Mouse (Mus musculus) adrenal gland, adult 2 months (tissue): ENCODE measurements around the gene Plxnc1. TPM values are rescaled to one million over a fixed set of nuclear protein-coding genes. Genes with fewer than 3 reads are reported as not detected.
A peak's percentile ranks its signal among the peaks of the same experiment; 100 is the strongest.

ENCODE experiments used
- DNase-seq: peaks from one replicate; pipeline ENCODE4 v3.0.0; 2021
- long read RNA-seq: library from polyadenylated mRNA; stranded (forward); transcript quantifications from one replicate; pipeline ENCODE4 v2.0.0, GENCODE M21; 2021
- polyA plus RNA-seq: library from polyadenylated mRNA; depleted of rRNA; stranded (reverse); fragments of >200 nt; gene quantifications from 2 replicates; pipeline ENCODE4 v1.2.3, GENCODE M21; 2012; rRNA removed
- total RNA-seq, 2 experiments: library from RNA; stranded (reverse); gene quantifications; 2 replicates each; pipeline ENCODE4 v1.2.3; 2021

Gene Plxnc1
- total RNA-seq = 1 to 10 TPM; 2.4 to 8.0 TPM
- 1.0 and 1.1 TPM in 2 replicates for polyA plus RNA-seq
- long read RNA-seq, full-length matches to known transcripts = 1 of 3 reads
- long read RNA-seq, partial matches to known transcripts = 0 of 3 reads
- long read RNA-seq, other reads (novel, unspliced or antisense) = 2 of 3 reads

DNA sequence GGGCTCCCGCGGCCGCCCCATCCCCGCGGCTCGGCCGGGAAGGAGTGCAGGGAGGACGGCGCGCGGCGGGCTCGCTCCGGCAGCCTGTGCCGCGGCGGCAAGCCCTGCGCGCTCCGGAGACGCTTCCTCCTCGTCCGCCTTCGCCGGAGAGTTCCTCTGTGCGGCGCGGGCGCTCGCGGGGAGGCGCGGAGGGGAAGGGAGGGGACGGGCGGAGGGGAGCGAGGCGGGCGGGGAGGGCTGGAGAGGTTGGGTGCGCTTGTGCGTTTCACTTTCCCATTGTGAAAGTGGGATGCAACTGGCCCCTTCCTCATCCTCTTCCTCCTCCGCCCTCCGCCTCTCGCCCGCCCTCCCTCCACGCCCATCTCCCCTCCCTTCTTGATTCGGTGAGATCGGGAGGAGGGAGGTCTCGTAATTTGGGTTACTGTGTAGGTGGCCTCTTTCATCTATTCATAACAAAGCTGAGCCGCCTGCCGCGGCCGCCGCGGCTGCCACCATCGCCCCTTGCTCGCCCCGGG, at the start of gene Plxnc1:
Gene Plxnc1 (minus strand): TSS at position 145 of the 515 bp plus-strand sequence.
- no peak for DNase-seq

GRCm38 (mm10) chr10:94992127-94992526, 47.5 kb upstream of the Plxnc1 start:
- DNase-seq = peak; percentile 87

- DNase-seq = peak; percentile 71
Observed at GRCm38 (mm10) chr10:94991564-94992097, 47.0 kb upstream of the Plxnc1 start.

- peak; percentile 75 for DNase-seq
Observed at GRCm38 (mm10) chr10:94990768-94991563, 46.3 kb upstream of the Plxnc1 start.

DNA sequence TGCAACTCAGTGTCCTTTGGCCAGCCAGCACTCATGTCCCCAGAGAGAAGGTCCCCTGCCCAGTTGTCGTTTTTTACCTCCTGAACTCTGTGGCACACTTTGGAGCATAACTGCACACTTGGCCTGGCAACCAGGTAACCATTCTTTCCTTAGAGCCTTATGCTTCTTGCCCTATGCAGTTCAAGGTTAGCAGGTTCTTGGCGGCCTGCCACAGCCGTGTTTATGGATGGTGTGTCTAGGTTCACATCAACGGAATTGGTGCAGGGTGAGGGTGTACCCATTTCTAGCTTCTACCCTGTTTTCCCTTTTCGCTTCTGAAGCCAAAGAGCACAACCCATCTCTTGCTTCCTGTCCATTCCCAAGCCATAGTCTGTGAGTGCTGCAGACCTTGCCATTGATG, 44.7 kb upstream of the Plxnc1 start:
- DNase-seq = no peak

DNA sequence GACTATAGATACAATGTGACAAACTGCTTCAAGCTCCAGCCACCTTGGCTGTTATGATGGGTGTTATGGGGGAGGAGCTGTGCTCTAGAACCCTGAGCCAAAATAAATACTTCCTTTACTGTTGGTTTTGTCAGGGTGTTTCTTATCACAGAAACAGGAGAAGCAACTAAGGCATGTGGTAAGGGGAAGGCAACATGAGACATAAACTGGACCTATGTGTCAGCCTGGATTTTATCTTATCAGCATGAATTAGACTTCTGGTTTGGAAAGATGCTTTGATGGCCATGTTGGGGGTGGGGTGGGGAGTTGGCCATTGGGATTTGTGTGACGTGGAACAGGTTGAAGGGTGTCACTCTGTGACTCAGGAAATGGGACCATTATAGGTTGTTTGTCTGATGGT, 40.5 kb upstream of the Plxnc1 start:
- no peak for DNase-seq

DNA sequence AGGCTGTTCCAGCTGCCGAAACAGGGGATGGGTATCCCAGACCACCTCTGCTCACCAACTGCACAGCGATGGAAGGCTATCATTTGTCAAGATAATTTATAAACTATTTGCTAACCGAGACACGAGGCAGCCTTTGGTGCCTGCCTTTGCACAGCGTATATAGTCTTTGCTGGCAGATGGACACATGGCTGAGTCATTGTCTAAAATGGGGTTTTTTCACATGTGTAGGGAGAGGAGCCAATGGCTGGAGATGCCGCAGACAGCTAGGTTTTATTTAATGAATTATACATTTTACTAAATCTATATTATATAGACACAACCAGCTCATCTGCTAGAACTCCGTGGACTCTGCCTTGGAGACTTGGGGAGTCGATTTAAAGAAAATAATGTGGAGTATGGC, 37.9 kb upstream of the Plxnc1 start:
- no peak for DNase-seq

DNA sequence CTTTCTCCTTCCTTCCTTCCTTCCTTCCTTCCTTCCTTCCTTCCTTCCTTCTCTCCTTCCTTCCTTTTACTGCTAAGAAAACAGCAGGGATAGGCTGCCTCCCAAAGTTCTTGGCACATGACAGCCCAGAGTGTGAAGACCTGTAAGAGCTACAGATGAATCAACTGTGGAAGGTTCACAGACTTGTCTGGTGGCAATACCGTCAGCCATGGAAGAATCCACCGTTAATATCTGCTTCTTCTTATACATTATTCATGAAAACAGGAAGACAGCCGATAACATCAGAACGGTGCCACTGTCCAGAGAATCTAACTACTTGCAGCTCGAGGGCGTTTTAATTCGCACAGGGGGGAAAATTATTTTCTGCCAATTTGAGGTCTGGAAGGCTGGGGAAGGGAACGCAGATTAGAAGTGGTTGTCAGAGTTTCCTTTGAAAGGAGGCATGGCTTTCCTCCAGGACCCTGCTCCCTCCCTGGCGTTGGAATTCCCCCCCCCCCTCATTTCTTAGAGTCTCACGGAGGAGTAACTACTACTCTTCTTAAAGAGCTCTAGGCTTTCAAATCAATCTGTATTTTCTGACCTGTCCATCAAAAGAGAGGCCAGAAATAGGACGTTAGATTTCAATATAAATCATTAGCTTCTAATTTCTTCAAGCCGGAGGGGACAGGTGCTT, 37.0 kb upstream of the Plxnc1 start:
- DNase-seq = no peak

DNA sequence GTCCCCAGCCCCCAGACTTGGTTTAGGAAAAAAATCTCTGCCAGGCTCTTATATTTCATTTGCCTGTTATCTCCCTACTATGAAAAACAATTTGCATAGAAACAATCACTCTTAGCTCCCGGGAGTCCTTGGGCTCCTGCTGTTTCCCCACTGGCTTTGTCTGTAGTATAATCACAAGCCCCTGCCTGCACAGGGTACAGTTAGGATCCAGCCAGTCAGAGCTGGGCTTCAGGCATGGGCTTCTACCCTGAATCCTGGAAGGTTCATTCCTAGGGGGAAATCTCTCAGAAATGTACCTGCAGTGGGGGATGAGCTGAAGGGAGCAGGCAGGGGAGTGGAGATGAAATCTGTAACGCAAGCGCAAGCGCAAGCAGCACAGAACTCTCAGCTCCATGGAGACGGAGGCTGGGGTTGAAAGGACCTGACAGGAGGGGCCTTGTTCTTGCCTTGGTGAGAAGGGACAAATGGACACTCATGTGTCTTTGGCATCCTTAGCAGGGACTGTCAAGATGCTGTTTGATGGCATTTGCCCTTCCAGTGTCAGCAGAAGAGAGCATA, 33.7 kb upstream of the Plxnc1 start:
- no peak for DNase-seq

DNA sequence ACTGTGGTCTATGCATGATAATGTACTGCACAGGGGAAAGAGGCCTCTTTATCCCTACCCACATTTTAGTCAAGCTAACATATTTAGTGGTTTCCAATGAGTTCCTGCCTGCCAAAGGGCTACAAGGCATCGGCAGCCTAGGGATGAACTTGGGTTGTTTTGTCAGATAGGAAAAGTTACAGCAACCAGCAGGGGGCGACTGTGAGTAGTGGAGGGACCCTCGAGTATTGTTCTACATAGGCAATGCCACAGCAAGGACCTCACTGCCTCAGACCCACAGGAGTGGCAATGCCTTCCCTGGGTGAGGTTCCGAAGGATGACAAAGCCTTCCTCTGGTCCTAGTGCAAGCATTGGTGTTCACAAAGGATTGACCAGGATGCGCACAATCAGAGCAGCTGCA, 31.7 kb upstream of the Plxnc1 start:
- DNase-seq = no peak

DNA sequence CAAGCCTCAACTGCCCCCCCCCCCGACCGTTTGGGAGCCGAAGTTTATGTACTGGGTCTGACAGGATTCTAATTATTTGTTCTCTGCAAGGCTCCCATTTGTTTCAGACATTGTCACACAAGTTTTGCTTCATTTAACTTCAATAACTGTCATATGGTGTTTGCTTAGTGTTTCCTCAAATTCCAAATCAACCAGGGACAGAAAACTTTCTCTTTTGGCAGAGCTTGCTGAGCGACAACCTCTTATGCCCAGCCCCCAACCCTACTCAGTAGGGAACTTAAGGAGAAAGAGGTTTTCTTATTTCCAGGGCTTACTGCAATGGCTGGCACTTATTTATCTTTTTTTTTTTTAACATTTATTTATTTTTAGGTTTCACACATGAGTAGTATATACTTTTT, 30.5 kb upstream of the Plxnc1 start:
- no peak for DNase-seq

GRCm38 (mm10) chr10:94974345-94975098, 29.9 kb upstream of the Plxnc1 start:
- no peak for DNase-seq

- DNase-seq = no peak
Observed at GRCm38 (mm10) chr10:94971625-94972161, 27.1 kb upstream of the Plxnc1 start.

DNA sequence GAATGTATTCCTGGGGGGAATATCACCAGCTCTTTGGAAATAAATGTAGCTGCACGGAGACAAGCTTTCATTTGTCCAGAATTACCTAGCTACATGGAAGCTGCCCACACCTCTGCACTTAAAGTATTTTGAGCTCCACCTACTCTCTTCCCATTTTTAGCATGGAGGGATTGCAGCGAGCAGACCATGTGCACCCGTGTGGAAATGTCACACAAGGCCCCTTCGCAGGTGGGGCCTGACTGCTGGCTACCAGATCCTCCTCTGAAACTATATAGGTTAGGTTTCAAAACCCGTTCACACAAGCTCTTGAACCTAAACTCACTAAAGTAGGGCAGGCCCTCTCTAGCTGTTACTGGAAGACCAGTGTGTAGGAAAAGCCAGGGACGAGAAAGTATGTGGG, 25.6 kb upstream of the Plxnc1 start:
- no peak for DNase-seq

DNA sequence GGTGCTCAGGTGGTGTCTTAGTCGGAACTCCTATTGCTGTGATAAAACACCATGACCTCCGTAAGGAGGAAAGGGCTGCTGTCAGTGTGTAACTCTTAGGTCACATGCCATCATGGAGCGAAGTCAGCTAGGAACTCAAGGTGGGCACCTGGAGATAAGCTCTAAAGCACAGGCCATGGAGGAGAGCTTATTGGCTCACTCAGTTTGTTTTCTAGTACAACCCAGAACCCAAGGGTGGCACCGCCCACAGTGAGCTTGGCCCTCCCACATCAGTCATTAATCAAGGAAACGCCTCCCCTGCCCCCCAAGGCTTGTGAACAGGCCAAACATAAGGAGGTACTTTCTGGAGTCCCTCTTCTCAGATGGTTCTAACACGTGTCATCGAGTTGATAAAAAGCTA, 22.8 kb upstream of the Plxnc1 start:
- no peak for DNase-seq

DNA sequence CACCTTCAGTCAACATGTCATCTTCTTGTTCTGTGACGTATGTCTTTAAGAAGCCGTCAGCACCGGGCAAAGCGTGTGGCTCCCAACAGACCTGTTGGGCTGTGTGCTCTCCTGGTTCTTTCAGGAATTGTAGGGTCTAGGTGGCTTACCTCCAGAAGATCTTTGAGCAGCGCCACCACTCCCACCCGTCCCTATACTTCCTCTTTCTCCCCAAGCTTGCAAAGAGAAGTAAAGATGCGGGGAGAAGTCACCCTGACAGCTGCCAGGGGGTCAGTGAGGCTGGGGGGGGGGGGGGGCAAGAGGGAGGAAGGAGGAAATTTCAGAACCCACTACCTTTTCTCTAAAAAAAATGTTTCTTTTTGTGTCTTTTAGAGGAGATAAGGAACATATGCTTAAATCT, 22.2 kb upstream of the Plxnc1 start:
- DNase-seq = no peak

- DNase-seq = no peak
Observed at GRCm38 (mm10) chr10:94965093-94965492, 20.5 kb upstream of the Plxnc1 start.

DNA sequence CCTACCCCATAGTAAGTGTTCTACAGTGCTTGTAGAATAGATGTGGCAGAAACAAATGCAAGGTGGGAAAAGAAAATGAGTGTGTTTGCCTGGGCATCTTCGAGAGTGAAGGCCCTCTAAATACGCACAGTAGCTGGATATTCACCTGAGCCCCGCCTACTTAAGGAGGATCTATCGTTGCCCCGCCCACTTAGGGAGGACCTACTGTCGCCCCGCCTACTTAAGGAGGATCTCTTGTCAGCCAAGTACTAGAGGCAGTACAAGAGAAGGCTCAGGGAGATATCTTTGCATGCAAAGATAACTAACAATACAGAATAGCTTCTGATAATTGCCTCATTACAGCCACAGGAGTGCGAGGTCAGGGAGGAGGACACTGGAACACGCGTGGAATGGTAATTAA, 17.4 kb upstream of the Plxnc1 start:
- no peak for DNase-seq

- no peak for DNase-seq
Observed at GRCm38 (mm10) chr10:94961283-94961682, 16.6 kb upstream of the Plxnc1 start.

- DNase-seq = peak; percentile 47
Observed at GRCm38 (mm10) chr10:94958311-94958710, 13.7 kb upstream of the Plxnc1 start.

- DNase-seq = no peak
Observed at GRCm38 (mm10) chr10:94957705-94958104, 13.1 kb upstream of the Plxnc1 start.
